Mouse (Mus musculus): ENCODE results near the gene Defb25.
A peak's percentile ranks its signal among the peaks of the same experiment; 100 is the strongest.
"Not testable (repeated sequence)": the region's sequence is repeated elsewhere in the genome, so short reads cannot be mapped to it uniquely, and the experiment has no call there.

The Defb25 gene

DNA sequence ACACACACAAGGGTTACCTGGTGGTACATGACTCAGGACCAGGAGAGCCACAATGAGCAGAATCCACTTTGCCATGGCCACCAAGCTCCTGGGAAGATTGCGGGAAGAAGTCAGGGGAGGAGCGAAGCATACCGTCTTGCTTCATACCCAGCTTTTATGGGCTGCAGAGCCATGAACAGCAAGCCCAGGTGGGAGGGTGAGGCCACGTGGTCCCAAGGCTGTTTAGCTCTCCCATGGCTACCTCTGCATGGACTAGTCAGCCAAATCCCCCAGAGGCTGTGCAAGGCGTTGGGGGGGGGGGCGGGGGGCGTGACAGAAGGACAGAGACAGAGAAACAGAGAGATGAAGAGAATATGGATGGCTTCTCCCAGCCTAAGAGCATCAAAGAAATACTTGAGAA lies at the start of gene Defb25:
Gene Defb25 (minus strand): TSS at position 101 of the 400 bp plus-strand sequence.
- DNase-seq = no peak

DNA sequence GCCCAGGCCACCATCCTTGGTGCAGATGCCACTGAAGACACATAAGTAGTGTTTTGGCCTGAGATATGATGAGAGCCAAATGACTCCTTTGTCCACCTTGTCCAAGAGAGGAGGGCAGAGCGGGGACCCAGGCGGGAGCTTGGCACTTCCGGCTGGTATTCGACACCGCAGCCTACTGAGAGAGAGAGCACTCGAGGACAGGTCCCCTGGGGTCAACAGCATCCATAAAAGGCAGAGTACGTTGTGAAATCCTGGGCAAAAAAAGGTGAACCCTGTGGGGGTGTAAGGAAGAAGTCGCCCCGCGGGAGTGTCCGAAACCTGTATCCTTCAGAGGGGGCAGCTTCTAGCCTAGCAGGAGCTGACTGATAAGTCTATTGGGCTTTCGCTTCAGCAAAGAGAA lies 49.3 kb upstream of the Defb25 start:
- peak; percentile 37 for DNase-seq

DNA sequence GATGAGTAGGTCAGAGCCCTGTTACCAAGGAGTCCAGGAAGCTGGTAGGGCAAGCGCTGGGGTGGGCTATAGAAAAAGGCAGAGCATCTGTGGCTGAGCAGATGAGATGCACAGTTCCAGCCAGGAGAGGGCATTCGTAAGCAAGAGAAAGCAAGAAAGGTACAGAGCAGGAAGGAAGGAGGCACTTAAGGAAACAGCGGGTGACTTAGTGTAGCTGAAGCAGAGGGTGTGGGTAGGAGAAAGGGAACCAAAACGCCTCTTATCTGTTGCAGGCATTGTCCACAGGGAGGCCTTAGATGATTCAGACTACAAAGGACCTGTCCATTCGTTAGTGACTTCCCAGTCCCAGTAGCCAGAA lies 48.8 kb upstream of the Defb25 start:
- DNase-seq = peak; percentile 56

DNA sequence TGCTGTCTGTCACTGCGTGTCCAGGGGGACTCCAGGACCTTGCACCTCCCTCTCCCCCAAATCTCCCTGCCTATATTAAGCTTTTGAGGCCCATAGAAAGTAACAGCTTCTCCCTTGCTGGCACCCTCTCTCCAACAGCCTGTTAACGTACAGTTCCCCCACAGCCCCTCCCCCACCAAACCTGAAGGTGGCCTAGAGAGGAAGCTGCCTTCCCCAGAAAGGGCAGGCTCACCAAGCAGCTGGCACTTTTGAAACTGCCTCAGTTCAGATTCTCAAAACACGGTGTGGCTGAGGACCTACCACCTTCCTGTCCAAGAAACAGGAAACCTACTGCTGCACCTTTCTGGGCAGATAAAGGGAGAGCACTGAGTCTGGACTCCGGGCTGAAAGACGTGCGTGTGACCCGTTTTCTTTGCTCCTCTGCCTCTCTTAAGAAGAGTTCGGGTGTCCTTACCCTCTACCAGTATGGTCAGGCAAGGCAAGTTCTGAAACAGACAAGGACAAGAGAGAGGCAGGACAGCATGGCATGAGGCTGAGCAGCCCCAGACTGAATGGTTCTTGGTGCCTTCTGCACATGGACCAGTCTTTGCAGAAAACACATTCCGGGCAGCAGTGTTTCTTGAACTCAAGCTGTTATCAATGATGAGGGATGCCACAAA lies 48.3 kb upstream of the Defb25 start:
- DNase-seq = peak; percentile 37

DNA sequence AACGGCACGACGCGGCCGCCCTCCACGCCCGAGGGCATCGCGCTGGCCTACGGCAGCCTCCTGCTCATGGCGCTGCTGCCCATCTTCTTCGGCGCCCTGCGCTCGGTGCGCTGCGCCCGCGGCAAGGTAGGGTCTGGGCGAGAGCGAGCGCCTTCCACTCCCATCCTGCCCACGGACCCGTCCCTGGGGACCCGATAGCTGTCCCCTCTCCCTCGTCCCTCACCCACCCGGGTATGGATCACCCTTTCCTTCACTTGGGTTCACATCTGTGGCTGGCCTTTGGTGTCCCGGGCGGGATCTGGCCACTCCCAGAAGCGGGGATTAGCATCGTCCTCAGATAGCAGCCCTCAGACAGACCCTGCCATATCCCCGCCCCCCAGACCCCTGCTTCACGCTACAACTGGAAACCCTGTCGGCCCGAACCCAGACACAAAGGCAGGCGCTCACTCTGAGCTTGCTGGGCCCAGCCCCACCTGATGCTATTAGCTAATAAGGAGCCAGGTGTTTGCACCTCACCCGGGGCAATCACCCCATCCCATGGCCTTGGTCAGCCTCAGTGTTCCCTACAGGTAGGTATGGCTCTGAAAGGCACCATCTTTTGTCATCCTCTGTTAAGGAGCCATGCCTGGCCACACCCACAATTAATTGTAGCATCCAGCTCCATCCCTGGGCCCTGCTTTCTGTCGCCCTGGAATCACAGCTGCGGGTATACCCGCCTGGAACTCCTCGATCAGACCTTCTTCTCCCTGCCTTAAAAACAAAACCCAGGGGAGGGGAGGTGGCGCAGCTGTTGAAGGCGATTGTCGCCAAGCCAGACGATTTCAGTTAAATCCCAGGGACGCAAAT lies 47.0 kb upstream of the Defb25 start:
- peak; percentile 41 for DNase-seq

DNA sequence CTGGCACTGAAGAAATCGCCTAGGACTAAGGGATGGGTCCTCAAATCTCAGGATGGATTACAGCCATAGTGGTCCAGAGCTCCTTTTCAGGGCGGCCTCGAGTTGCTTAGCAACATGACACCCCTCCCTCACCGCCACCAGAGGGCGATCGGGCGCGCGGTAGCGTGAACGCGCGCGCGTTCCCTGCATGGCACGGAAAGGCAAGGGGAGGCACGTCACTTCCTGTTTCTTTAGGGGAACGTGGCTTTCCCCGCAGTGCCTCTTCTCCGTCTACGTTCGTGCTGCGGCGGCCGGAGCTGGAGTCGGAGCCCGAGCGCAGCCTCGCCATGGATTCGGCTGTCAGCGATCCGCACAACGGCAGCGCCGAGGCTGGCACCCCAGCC lies 46.4 kb upstream of the Defb25 start, which contains the start of gene H13:
Gene H13 (plus strand): TSS at position 206 of the 383 bp plus-strand sequence.
- peak; percentile 92 for DNase-seq

DNA sequence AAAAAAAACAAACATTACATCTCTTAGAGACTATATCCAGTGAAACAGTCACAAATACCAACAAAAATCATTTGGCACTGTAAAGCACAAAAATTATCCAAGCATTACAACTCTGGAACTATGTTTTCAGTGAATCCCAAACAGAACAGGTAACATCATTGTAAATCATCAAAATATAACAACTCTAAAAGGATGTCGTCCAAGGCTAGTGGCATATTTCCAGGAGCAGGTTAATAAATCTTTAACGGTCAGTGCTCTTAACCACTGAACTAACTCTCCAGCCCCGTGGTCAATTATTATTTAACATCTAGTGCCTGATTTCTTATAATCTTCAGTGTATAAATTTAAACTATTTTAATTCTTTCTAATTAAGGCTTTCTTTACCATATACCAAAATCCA lies 43.3 kb upstream of the Defb25 start:
- DNase-seq = not testable (repeated sequence)

DNA sequence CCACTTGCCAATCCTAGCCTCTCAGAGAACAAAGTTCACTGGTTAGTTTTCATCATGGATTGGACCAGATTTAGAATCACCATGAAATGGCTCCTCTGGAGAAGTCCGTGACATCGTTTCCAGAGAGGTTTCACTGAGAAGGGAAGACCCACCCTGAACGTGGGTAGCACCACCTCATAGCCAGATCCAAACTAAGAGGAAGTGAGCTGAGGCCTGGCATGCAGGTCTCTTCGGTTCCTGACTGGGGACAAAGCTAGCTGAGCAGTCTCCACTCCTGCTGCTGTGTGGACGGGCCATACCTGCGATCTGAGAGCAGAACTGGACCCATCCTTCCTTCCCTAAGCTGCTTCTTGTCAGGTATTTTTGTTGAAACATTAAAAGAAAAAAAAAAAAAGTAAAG lies 38.3 kb upstream of the Defb25 start:
- no peak for DNase-seq

DNA sequence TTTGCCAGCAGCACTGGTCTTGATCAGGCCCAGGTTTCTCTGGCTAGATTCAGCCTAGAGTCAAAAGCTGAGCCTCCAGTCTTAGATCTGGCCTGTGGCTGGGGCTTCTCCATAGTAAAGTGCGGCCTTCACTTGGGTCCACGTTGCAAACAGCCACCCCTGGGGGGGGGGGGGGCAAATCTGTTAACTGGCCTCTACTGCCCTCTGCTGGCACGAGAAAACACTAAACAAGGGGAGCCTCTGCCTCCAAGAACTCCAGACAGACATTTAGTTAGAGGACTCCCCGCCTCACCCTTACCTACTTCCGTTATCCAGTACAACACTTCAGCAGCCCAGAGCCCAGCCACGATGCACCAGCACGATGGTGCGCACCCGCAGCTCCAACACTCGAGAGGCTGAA lies 34.5 kb upstream of the Defb25 start:
- DNase-seq = no peak

DNA sequence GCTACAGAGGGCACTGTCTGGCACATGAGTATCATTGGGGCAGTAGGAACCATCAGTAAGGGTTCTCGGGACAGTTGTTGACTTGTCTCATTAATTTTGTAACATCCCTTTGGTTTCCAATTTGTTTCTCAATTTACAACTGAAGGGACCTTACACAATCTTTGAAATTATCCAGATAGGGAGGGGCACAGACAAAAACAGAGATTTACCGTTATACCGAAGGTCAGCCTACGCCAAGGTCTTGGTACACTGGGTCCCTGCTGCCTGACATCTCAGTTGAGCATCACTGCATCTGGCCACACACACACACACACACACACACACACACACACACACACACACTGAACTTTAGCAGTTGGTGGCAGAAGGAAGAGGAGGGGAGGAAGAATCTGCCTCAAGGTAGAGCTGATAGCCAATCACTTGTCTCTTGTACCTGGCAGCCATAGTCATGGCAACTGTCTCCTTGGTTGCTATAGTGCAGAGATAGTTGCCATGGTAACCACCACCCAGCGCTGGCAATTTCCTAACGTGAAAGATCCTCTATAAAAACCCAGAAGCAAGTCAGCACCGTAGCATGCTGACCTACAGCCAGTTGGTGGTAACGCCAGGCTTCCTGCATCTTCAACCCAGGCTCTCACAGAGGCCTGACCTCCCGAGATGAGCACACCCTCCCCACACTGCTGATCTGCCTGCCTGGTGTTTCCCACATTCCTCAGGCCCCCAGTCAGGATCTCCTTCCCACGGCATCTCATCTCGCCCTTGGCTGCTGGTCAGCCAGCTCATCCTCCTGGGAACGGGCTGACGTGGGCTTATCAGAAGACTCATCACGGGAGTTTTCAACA lies 31.2 kb upstream of the Defb25 start:
- DNase-seq = peak; percentile 4

DNA sequence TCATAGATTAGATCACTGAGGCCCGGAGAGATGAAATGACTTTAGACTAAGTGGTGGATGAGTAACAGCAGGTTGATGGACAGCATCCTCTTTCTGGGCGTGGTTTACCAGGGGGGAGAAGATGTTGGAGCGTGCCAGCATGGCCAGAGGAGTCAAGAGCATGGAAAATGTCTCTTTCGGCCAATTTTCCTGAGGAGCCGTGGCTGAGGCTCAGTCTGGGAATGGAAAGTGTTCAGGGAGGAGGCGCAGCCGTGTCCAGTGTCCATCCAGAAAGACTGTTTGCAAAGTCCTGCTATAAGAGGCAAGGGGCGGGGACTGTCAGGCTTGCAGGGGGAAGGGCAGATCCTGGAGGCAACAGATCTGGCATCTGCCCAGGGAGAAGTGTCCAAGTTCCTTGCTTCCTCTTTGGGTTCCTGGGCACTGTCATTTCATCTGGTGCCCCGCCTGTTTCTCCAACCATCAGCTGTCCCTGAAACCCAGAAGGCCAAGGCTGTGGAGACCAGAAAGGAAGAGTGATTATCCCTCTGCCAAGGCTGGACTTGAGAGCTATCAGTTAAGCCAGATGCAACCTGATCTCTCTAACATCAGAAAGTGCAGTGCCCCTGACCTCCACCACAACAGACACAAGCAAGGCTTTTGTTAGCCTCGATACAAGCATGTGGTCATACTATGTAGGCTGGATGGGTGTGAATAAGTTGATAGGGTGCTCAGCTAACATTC lies 30.2 kb upstream of the Defb25 start:
- no peak for DNase-seq

DNA sequence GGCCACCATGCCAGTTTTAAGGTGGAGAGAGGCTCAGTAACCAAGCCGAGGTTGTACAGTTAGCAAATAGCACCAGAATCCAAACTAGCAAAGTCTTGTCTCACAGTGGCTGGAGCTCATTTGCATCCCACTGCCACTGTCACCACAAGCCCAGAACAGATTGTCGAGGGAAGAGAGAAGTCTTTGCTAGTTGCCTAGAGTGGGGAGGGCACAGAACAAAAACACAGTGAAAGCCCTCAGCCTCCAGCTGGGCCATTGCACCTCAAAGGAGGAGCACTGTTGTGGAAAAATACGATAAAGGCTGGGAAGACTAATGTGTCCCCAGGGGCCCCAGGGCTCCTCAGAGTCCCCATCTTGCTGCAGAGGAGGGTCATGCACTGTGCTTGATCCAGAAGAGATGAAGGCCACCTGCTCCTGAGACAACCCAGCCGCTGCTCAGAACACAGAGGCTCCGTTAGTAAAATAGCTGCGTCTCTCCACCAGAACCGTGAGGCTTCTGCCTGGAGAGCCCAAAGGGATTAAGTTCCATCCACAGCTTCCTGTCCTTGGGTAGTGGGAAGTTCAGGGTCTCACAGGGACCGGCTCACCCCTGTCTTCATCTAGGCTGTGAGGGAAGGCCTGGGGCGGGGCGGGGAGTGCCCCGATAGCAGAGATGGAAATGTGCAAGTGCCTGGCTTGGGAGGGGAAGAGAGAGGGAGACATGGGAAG lies 16.7 kb upstream of the Defb25 start:
- no peak for DNase-seq

DNA sequence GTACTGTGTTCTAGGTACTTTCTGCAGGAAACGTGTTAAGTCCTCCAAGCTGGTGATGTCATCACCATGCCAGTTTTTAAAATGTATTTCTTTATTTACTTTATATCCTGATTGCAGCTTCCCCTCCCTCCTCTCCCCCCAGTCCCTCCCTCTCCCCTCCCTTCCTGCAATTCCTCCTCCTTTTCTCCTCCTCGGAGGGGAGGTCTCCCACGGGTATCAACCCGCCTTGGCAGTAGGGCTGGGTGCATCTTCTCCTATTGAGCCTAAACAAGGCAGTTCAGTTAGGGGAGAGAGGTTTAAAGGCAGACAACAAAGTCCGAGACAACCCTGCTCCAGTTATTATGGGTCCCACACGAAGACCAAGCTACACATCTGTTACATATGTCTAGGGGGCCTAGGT lies 16.0 kb upstream of the Defb25 start:
- no peak for DNase-seq

DNA sequence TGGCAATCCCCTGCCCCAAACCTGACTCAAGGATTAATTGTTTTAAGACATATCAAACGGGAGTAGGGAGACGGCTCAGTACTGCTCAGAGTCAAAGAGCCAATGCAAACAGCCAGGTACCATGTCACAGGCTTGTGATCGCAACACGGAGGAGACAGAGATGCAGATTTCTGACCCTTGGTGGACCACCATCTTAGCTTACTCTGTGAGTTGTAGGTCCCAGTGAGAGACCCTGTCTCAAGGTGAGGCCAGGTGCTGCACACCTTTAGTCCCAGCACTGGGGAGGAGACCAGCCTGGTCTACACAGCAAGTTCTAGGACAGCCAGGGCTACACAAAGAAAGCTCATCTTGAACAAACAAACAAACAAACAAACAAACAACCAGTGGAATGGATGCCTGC lies 14.5 kb upstream of the Defb25 start:
- no peak for DNase-seq

DNA sequence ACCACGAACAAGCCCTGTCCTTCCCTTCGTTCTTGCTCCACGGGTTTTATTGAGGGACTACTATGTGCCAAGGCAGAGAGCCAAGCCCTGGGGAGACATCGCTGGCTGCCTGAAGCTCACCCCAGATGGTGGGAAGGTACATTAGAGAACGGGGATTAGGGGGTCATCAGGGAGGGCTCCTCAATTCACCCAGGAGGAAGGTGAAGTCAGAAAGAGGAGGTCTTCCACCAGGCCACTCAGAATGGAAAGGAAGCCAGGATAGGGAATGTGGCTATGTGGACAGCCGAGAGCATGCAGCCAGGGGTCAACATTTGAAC lies 14.1 kb upstream of the Defb25 start:
- no peak for DNase-seq

DNA sequence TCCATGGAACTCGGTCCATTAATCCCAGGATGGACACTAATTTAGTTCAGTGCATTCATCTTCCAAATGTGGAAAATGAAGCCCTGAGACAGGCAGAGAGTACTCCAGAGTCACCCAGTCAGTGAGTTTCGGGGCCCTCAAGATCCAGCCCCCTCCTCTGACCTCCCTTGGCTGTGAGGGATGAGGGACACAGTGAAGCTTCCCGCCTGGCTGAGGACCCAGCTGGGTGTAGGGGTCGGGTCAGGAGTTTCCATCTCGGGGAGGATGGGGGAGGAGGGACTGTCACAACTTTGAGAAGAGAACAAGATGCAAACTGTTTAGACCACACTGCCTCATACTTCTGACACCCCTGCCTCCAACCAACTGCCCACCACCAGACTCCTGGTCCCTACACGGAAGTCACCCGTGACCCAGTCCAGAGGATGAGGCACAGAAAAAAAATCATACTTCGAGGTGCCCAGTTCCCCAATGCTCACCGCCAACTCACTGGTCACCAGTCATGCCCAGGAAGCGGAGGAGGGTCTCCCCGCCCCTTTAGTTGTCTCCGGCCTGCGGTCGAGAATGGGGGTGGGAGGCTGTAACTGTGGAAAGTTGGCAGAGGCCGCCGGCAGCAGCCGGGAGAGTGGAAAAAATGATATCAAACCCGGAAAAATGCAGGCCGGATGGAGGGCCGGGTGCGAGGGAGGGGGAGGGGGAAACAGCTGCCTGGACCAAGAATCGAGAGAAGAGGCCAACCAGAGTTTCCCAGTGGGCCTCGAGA lies 13.6 kb upstream of the Defb25 start:
- DNase-seq = no peak

DNA sequence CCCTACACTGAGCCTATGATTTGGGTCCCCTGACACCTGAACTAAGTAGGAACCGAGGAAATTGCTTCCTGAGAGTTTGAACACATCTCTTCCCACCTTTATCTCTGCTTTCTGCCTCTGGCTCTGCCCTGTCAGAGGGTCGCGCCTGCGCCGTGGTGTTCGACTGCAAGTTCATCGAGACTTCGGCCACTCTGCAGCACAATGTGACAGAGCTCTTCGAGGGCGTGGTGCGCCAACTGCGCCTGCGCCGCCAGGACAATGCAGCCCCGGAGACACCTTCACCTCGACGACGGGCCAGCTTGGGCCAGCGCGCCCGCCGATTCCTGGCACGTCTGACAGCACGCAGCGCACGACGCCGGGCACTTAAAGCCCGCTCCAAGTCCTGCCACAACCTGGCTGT lies 11.5 kb upstream of the Defb25 start:
- no peak for DNase-seq

DNA sequence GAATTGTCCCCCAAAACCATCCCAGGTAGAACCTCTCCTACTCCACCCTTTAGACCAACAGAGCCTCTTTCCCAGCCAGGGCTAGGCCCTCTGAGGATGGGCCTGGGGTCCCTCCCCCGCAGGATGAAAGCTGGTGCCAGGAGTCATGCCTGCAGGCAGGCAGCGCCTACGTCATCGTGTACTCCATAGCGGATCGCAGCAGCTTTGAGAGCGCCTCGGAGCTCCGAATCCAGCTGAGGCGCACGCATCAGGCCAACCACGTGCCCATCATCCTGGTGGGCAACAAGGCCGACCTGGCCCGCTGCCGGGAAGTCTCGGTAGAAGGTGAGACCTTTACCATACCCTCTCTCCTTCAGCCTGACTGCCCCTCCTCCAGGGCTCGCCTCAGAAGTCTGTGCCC lies 10.5 kb upstream of the Defb25 start:
- no peak for DNase-seq

DNA sequence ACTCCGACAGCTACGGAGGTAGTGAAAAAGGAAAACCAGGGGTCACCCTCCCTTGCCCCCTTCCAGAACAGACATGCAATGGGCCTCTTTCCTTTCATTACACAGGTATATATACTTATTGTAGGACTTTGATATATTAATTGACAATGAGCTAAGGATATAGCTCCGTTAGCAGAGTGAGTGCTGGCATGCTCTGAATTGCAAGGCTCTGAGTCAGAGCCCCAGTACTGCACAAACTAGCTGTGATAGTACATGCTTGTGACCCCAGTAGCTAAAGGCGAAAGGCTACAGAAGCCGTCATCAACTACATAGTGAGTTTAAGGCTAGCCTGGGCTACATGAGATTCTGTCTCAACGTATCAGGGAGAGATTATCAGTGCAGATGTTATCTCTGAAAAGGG lies 7.1 kb upstream of the Defb25 start:
- DNase-seq = no peak

DNA sequence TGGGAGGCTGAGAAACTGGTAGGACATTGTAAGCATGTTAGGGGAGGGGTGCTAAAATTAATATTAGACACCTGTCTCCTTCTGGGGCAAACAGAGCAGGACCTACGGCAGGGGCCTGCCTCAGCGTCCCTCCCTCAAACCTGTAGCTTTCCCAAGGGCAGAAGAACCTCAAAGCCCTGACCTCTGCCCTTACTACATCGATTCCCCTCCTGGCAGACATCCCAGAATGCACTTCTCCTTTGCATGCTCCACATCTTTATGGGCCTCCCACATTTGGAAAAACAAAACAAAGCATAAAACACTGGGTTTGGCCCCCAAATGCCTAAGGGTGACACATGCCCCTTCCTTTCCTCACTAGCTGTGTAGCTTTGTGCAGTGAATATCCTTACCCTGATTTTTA lies 6.4 kb upstream of the Defb25 start:
- no peak for DNase-seq

DNA sequence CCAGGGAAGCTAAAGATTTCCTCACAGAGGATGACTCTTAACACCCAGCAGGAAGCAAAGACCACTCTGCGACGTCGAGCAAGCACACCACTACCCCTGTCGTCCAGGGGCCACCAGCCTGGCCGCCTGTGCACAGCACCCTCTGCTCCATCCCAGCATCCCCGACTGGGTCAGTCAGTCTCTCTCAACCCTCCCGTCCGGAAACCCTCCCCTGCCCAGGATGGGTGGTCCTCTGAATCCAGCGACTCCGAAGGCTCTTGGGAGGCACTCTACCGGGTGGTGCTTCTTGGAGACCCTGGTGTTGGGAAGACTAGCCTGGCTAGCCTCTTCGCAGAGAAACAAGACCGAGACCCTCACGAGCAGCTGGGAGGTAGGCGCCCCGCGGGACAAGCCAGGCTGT lies 5.2 kb upstream of the Defb25 start:
- DNase-seq = no peak

All from cerebellum, adult 9-10 months (tissue).